Mouse (Mus musculus) G1E (cell line): ENCODE measurements around the gene Hunk. TPM values are rescaled to one million over a fixed set of nuclear protein-coding genes. Genes with fewer than 3 reads are reported as not detected.

Experiments
- ATAC-seq: 2 replicates; pipeline ENCODE4 v1.8.0; 2016; ENCODE audit warnings: mild to moderate bottlenecking; ENCODE audit not compliant: insufficient number of reproducible peaks, poor library complexity, low FRiP score, severe bottlenecking; ENCODE audit errors: extremely low read depth
- DNase-seq: peaks from one replicate; pipeline ENCODE4 v3.0.0; 2012; ENCODE audit warnings: low spot score
- H3K27me3 ChIP-seq: 2 replicates; pipeline ENCODE4 v1.6.1; 2012; ENCODE audit warnings: mild to moderate bottlenecking, low read length, inconsistent platforms; ENCODE audit not compliant: insufficient read depth
- H3K36me3 ChIP-seq: replicated peaks from 2 replicates; pipeline ENCODE3; 2012; ENCODE audit warnings: mild to moderate bottlenecking, inconsistent platforms
- H3K4me1 ChIP-seq: 2 replicates; pipeline ENCODE4 v1.6.1; 2012; ENCODE audit warnings: low read depth, low read length, inconsistent platforms, mixed read lengths; ENCODE audit not compliant: insufficient read depth
- H3K4me3 ChIP-seq: 2 replicates; pipeline ENCODE4 v1.5.1; 2012; ENCODE audit warnings: low read depth, mild to moderate bottlenecking, inconsistent platforms, low read length, moderate library complexity, mixed read lengths
- H3K9me3 ChIP-seq: replicated peaks from 2 replicates; pipeline ENCODE4 v1.6.1; 2012; ENCODE audit warnings: inconsistent platforms
- CTCF ChIP-seq: IDR thresholded peaks from 2 replicates; pipeline ENCODE4 v1.5.1; 2012; ENCODE audit warnings: low read depth, low read length, inconsistent platforms, mixed read lengths
- GATA1 ChIP-seq: IDR thresholded peaks from 2 replicates; pipeline ENCODE4 v1.6.1; 2012; ENCODE audit warnings: borderline replicate concordance, low read length, inconsistent platforms, mixed read lengths
- GATA2 ChIP-seq: IDR thresholded peaks from 2 replicates; pipeline ENCODE4 v1.6.1; 2012; ENCODE audit warnings: low read depth, low read length, inconsistent platforms, borderline replicate concordance
- POLR2AphosphoS5 ChIP-seq: IDR thresholded peaks from 2 replicates; pipeline ENCODE4 v1.6.1; 2012; ENCODE audit warnings: low read depth, low read length, inconsistent platforms; ENCODE audit not compliant: insufficient replicate concordance
- TAL1 ChIP-seq: conservative IDR thresholded peaks from 2 replicates; pipeline ENCODE4 v1.6.1; 2012; ENCODE audit warnings: low read depth, low read length, inconsistent platforms, mixed read lengths
- polyA plus RNA-seq: library from polyadenylated mRNA; stranded (reverse); fragments of >175 nt; gene quantifications from 2 replicates; pipeline ENCODE4 v1.2.3, GENCODE M21; 2012
- total RNA-seq, 2 experiments: library from RNA; stranded (forward) in 1 of 2; stranded (reverse) in 1 of 2; fragments of 200-1000 nt in 1 of 2; fragments of >200 nt in 1 of 2; fragmentation: Nextera tagmentation in 1 of 2; gene quantifications; 2 replicates each; pipeline ENCODE4 v1.2.3; 2014 to 2017

The Hunk gene
- total and polyA plus RNA-seq, 3 experiments = 0.11 TPM; not detected in 2

DNA sequence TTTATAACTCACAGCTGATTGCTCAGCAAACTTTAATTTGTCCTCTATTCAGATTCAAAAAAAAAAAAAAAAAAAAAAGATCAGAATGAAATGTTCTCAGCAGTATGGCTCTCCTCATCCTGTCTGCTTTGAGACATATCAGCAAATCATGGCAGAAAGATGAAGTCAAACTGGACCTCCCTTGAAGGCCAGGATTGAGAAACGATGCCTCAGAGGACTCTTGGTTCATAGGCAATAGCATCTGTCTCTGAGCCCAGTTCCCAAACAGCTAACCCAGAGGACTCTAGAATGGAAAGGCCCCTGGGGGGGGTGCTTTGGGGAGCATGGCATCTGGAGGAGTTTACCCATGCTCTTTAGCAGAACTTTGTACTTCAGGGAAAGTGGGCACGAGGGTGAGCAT is 119.9 kb downstream of the Hunk start:
- ATAC-seq (no peak), DNase-seq (no peak)
- Histone ChIP-seq H3K27me3 (no peaks in the 10 kb centered on the region), H3K4me1 (no peaks in the 10 kb centered on the region), H3K4me3 (no peak overlapping the region), H3K36me3 (no peaks in the 10 kb centered on the region), H3K9me3 (peaks cover 49% of the 10 kb centered on the region)
- TF ChIP-seq TAL1 (no peak), GATA1 (no peak), GATA2 (no peak), CTCF (no peak), POLR2AphosphoS5 (no peak)

DNA sequence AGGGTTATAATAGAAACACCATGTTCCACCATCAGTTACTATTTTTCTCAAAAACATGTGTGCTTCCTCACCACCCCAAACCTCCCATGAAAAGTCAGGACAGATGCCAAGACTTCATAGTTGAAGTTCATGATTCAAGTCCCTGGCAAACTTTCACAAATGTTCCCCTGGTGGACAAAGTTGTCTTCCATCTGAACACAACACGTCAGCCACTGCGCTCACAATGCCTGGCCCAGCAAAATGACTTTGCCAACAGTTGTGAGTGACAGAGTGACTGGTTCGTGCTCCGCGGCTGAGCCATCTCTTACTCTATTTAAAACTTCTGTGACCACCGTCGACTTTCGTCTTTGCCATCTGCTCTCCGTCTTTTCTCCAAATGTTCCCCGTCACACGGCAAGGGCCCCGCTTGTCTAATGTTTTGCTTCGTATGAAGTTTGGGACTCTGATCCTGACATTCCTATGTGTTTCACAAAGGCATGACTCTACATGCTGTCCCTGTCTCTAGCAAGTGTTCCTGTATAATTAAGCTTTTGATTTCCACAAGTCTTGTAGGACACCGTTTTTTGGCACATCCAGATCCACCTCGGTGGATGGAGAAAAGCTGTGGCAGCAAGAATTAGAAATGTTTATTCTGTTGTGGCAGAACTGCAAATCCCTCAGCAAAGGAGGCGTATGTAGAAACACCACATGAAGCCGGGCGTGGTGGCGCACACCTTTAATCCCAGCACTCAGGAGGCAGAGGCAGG is 125.9 kb downstream of the Hunk start:
- ATAC-seq (no peak), DNase-seq (no peak)
- no peak for TF ChIP-seq GATA1
- no peak for TF ChIP-seq GATA2
- TF ChIP-seq POLR2AphosphoS5 = no peak
- TF ChIP-seq TAL1 = no peak
- TF ChIP-seq CTCF = no peak
- Histone ChIP-seq H3K27me3 (no peaks in the 10 kb centered on the region), H3K4me1 (no peaks in the 10 kb centered on the region), H3K36me3 (no peaks in the 10 kb centered on the region), H3K9me3 (peaks cover 37% of the 10 kb centered on the region), H3K4me3 (no peak overlapping the region)

DNA sequence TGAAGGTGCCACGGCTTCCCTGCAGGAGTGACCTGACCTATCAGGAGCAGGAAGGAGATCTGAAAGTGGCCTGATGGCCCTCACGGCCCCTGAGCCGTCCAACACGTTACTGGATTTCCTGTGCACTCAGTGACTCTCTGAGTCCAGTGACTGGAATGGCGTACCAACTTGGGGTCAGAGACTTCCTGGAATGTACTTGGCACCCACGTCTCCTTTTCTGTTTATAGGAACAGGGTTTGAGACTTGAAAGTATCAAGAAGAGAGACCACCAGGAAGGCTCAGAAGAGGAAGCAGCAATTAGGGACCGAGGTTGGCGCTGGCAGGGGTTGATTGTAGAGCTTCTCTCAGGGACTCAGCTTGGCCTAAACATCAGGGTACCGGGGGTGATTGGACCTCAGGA is 131.2 kb downstream of the Hunk start:
- Histone ChIP-seq H3K4me1 (no peaks in the 10 kb centered on the region), H3K4me3 (no peak overlapping the region), H3K36me3 (no peaks in the 10 kb centered on the region), H3K27me3 (no peaks in the 10 kb centered on the region), H3K9me3 (peaks cover 47% of the 10 kb centered on the region)
- DNase-seq (no peak), ATAC-seq (no peak)
- TF ChIP-seq POLR2AphosphoS5 = no peak
- no peak for TF ChIP-seq CTCF
- TF ChIP-seq TAL1 = no peak
- no peak for TF ChIP-seq GATA2
- no peak for TF ChIP-seq GATA1

DNA sequence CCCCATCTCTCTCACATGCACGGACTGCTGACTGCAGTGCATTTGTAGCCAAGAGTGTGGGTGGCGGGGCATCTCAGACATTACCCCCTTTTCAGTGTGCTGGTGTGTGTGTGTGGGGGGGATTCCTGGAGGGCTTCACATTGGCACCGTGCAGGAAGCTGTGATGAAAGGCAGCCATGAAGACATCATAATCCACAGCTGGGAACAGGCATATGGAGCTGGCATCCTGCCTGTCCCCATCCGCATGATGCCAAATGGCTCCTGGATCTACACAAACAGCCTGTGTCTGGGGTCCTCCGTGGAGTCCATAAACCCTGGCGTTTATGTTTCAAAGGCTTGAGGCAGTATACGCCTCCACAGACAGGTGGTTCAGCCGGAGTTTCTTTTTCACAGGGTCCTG is 132.4 kb downstream of the Hunk start:
- Histone ChIP-seq H3K4me3 (no peak overlapping the region), H3K36me3 (no peaks in the 10 kb centered on the region), H3K9me3 (peaks cover 45% of the 10 kb centered on the region), H3K4me1 (no peaks in the 10 kb centered on the region), H3K27me3 (no peaks in the 10 kb centered on the region)
- ATAC-seq (no peak), DNase-seq (no peak)
- no peak for TF ChIP-seq CTCF
- TF ChIP-seq GATA1 = no peak
- no peak for TF ChIP-seq TAL1
- no peak for TF ChIP-seq GATA2
- no peak for TF ChIP-seq POLR2AphosphoS5

DNA sequence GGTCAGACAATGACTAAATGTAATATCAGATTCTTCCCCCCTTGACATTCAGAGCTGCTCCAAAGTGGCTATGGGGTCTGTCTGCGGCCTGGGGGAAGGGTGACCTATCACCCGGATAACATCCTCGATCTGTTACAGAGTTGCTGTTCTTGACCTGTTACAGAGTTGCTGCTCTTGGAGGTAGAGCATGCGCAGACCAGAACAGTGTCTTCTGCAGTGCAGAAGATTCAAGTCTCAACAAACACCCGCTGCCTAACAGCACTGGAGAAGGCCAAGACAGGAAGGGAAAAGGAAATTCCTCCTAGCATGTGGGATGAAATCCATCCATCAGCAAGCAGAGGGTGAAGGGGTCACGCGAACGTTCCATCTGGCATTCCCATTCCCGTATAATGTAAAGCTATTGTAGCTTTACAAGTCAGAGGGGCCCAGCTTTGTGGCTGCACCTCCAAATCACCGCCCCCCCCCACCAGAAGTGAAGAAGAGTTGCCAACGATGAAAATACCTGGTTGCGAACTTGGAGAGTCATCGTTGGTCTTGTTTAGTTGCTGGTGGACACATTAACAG is 133.0 kb downstream of the Hunk start:
- no peaks in the 10 kb centered on the region for H3K4me1 ChIP-seq
- H3K9me3 ChIP-seq = peaks cover 50% of the 10 kb centered on the region
- H3K27me3 ChIP-seq = no peaks in the 10 kb centered on the region
- DNase-seq (no peak), ATAC-seq (no peak)
- TF ChIP-seq CTCF (no peak), GATA1 (no peak), TAL1 (no peak), POLR2AphosphoS5 (no peak), GATA2 (no peak)
- no peak overlapping the region for H3K4me3 ChIP-seq
- no peaks in the 10 kb centered on the region for H3K36me3 ChIP-seq

DNA sequence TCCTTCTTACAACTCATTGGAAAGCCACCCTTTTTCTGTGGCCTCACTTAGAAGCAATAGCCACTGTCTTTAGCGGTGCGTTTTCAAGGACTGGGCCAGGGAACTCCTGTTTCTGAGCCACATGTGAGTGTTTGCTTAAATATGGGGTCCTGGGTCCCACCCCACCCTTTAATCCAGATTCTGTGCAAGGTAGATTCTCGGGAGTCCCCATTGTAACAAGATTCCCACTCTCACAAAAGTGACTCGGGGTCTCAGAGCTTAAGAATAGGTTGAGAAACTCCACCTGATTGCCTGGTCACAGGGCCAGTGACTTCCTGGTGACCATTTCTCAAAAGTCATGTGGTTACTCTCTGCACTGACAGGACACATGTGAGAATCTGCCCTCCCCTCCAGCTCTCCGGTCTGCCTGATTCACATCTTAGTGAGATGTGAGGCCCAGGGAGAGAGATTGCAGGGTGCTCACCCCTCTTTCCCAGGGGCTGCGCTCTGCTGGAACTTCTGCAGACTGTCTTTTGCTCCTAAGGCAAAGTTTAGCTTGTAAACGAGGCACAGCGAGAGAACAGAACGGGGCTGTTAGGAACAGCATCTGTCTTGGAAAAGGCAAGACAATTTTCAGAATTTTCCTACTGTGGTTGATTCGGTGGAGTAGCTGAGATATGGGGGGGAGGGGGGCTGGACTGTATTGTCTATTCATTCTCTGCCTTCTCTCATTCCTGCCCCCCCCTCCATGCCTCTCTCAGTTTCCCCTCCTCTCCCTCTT is 135.6 kb downstream of the Hunk start:
- DNase-seq (no peak), ATAC-seq (no peak)
- TF ChIP-seq GATA2 (no peak), TAL1 (no peak), POLR2AphosphoS5 (no peak), CTCF (no peak), GATA1 (no peak)

More for the DNA sequence above, 135.6 kb downstream of the Hunk start:
- H3K4me3 ChIP-seq = no peak overlapping the region
- H3K27me3 ChIP-seq = no peaks in the 10 kb centered on the region
- no peaks in the 10 kb centered on the region for H3K4me1 ChIP-seq
- H3K36me3 ChIP-seq = no peaks in the 10 kb centered on the region
- H3K9me3 ChIP-seq = peaks cover 58% of the 10 kb centered on the region
